Mouse (Mus musculus) kidney, adult 2 months (tissue): Measurements from ENCODE around the gene Eno2. TPM values are rescaled to one million over a fixed set of nuclear protein-coding genes. Genes with fewer than 3 reads are reported as not detected.

Experiments used
- DNase-seq: peaks from one replicate; pipeline ENCODE4 v3.0.0; 2021
- H3K27ac ChIP-seq: fragments of 200-500 bp; 2 replicates; pipeline ENCODE4 v1.5.1; 2012; ENCODE audit warnings: low read depth, low read length, control low read depth, inconsistent platforms; ENCODE audit not compliant: insufficient read depth
- H3K27me3 ChIP-seq: fragments of 200-500 bp; replicated peaks from 2 replicates; pipeline ENCODE4 v1.6.1; 2012; ENCODE audit warnings: mild to moderate bottlenecking, moderate library complexity, low read length, inconsistent platforms; ENCODE audit not compliant: control insufficient read depth, insufficient read depth
- H3K36me3 ChIP-seq: fragments of 200-500 bp; 2 replicates; pipeline ENCODE4 v1.6.1; 2012; ENCODE audit warnings: mild to moderate bottlenecking, moderate library complexity, low read length, inconsistent platforms; ENCODE audit not compliant: control insufficient read depth, insufficient read depth
- H3K4me1 ChIP-seq: fragments of 200-500 bp; 2 replicates; pipeline ENCODE4 v1.6.1; 2011; ENCODE audit warnings: low read length; ENCODE audit not compliant: control insufficient read depth, insufficient read depth
- H3K4me3 ChIP-seq: fragments of 200-500 bp; 2 replicates; pipeline ENCODE4 v1.5.1; 2011; ENCODE audit warnings: mild to moderate bottlenecking, low read depth, low read length, control low read depth; ENCODE audit not compliant: insufficient read depth
- CTCF ChIP-seq: fragments of 200-500 bp; conservative IDR thresholded peaks from 2 replicates; pipeline ENCODE4 v1.5.1; 2011; ENCODE audit warnings: low read depth, mild to moderate bottlenecking, control low read depth, low read length, moderate library complexity, mixed read lengths; ENCODE audit not compliant: insufficient read depth, insufficient read length
- POLR2A ChIP-seq: fragments of 200-500 bp; IDR thresholded peaks from one replicate; pipeline ENCODE4 v1.6.1; 2011; ENCODE audit warnings: low read depth, low read length, control low read depth
- WGBS: fragments of 180-500 bp; shearing (Covaris S2); methylation state at CpG from one replicate; pipeline ENCODE4 v1.1.7; 2018; 5-methylcytosine and 5-hydroxymethylcytosine counted together
- polyA plus RNA-seq: library from polyadenylated mRNA; depleted of rRNA; stranded (reverse); fragments of >200 nt; gene quantifications from 2 replicates; pipeline ENCODE4 v1.2.3, GENCODE M21; 2012

The Eno2 gene
- polyA plus RNA-seq, 1 experiment: 3.2 TPM

GRCm38 (mm10) chr6:124745490-124746295 lies 23.8 kb downstream of the Eno2 start:
- peak; percentile 97 for DNase-seq
- 2% methylated on average over 85 of the region's 85 CpGs for WGBS
- 0 out of 2 replicates have a peak, but pooled peaks cover 1% of the 10 kb centered on the region for H3K36me3 ChIP-seq

GRCm38 (mm10) chr6:124744755-124745321 lies 24.6 kb downstream of the Eno2 start:
- peak; percentile 33 for DNase-seq

More at GRCm38 (mm10) chr6:124745490-124746295, 23.8 kb downstream of the Eno2 start:
- H3K4me1 ChIP-seq: peaks cover 12% of the 10 kb centered on the region; the same call in 1 of the 2 replicates
- peak overlapping the region; percentile 71 for H3K4me3 ChIP-seq
- peak; percentile 70 for TF ChIP-seq CTCF
- TF ChIP-seq POLR2A: peak; percentile 72
- H3K27me3 ChIP-seq: no peaks in the 10 kb centered on the region
- H3K27ac ChIP-seq: peak overlapping the region; percentile 72

GRCm38 (mm10) chr6:124743647-124744046 lies 25.8 kb downstream of the Eno2 start:
- Histone ChIP-seq H3K4me3 (no peak overlapping the region), H3K27me3 (no peaks in the 10 kb centered on the region), H3K4me1 (peaks cover 18% of the 10 kb centered on the region), H3K36me3 (0 out of 2 replicates have a peak, but pooled peaks cover 1% of the 10 kb centered on the region), H3K27ac (no peak overlapping the region)
- WGBS: 82% methylated on average over 8 of the region's 8 CpGs
- DNase-seq: no peak
- TF ChIP-seq CTCF (no peak), POLR2A (no peak)

More at GRCm38 (mm10) chr6:124744755-124745321, 24.6 kb downstream of the Eno2 start:
- Histone ChIP-seq H3K4me1 (peaks cover 15% of the 10 kb centered on the region), H3K27ac (peak overlapping the region; percentile 72), H3K36me3 (0 out of 2 replicates have a peak, but pooled peaks cover 1% of the 10 kb centered on the region), H3K27me3 (no peaks in the 10 kb centered on the region), H3K4me3 (peak overlapping the region; percentile 45)
- 34% methylated on average over 26 of the region's 26 CpGs for WGBS
- TF ChIP-seq POLR2A (no peak), CTCF (no peak)

- Histone ChIP-seq H3K36me3 (no peaks in the 10 kb centered on the region), H3K4me1 (peaks cover 19% of the 10 kb centered on the region)
Observed at GRCm38 (mm10) chr6:124742839-124743514, 26.5 kb downstream of the Eno2 start.

GRCm38 (mm10) chr6:124741842-124742241 lies 27.6 kb downstream of the Eno2 start:
- WGBS: 68% methylated on average over 3 of the region's 3 CpGs
- H3K27me3 ChIP-seq: no peaks in the 10 kb centered on the region
- TF ChIP-seq CTCF: no peak
- no peak for TF ChIP-seq POLR2A
- no peak for DNase-seq
- peak overlapping the region; percentile 99 for H3K27ac ChIP-seq
- no peaks in the 10 kb centered on the region for H3K36me3 ChIP-seq
- H3K4me3 ChIP-seq: peak overlapping the region; percentile 47
- H3K4me1 ChIP-seq: peaks cover 24% of the 10 kb centered on the region

More at GRCm38 (mm10) chr6:124742839-124743514, 26.5 kb downstream of the Eno2 start:
- Histone ChIP-seq H3K27me3 (no peaks in the 10 kb centered on the region), H3K27ac (no peak overlapping the region), H3K4me3 (no peak overlapping the region)
- no peak for TF ChIP-seq CTCF
- no peak for TF ChIP-seq POLR2A
- 86% methylated on average over 15 of the region's 15 CpGs for WGBS
- no peak for DNase-seq

GRCm38 (mm10) chr6:124740888-124741761 lies 28.3 kb downstream of the Eno2 start, which contains the start of gene Grcc10:
Gene Grcc10 (minus strand): TSS chr6:124741374.
- Histone ChIP-seq H3K27me3 (no peaks in the 10 kb centered on the region), H3K4me3 (peak within 1 kb of the TSS; percentile 74), H3K27ac (peak within 1 kb of the TSS; percentile 99), H3K36me3 (no peaks in the 10 kb centered on the region), H3K4me1 (peaks cover 21% of the 10 kb centered on the region)
- WGBS: under 1% methylated on average over 41 of the region's 41 CpGs
- peak; percentile 92 for DNase-seq
- TF ChIP-seq CTCF (no peak), POLR2A (peak; percentile 17)
